Mouse (Mus musculus): ENCODE data around the gene Rbms2.
"Not testable (repeated sequence)": the region's sequence is repeated elsewhere in the genome, so short reads cannot be mapped to it uniquely, and the experiment has no call there.

The Rbms2 gene

GRCm38 (mm10) chr10:128193113-128193512, 13.0 kb upstream of the Rbms2 start:
- DNase-seq (ENCODE audit: low spot score) = no peak

GRCm38 (mm10) chr10:128192030-128192766, 12.1 kb upstream of the Rbms2 start:
- not testable (repeated sequence) for DNase-seq (ENCODE audit: low spot score)

GRCm38 (mm10) chr10:128191472-128191871, 11.4 kb upstream of the Rbms2 start:
- no peak for DNase-seq (ENCODE audit: low spot score)

- DNase-seq (ENCODE audit: low spot score) = peak; percentile 89
Observed at GRCm38 (mm10) chr10:128188242-128188877, 8.3 kb upstream of the Rbms2 start.

- no peak for DNase-seq (ENCODE audit: low spot score)
Observed at GRCm38 (mm10) chr10:128187181-128187605, 7.1 kb upstream of the Rbms2 start.

GRCm38 (mm10) chr10:128185959-128186358, 5.9 kb upstream of the Rbms2 start:
- peak; percentile 84 for DNase-seq (ENCODE audit: low spot score)

GRCm38 (mm10) chr10:128185277-128185940, 5.3 kb upstream of the Rbms2 start:
- DNase-seq (ENCODE audit: low spot score) = no peak

- no peak for DNase-seq (ENCODE audit: low spot score)
Observed at GRCm38 (mm10) chr10:128184296-128184695, 4.2 kb upstream of the Rbms2 start.

GRCm38 (mm10) chr10:128177316-128177715, 2.8 kb downstream of the Rbms2 start:
- no peak for DNase-seq (ENCODE audit: low spot score)

GRCm38 (mm10) chr10:128175996-128176755, 3.9 kb downstream of the Rbms2 start:
- peak; percentile 88 for DNase-seq (ENCODE audit: low spot score)

GRCm38 (mm10) chr10:128175302-128175701, 4.8 kb downstream of the Rbms2 start:
- DNase-seq (ENCODE audit: low spot score) = no peak

GRCm38 (mm10) chr10:128171348-128171747, 8.7 kb downstream of the Rbms2 start:
- not testable (repeated sequence) for DNase-seq (ENCODE audit: low spot score)

- no peak for DNase-seq (ENCODE audit: low spot score)
Observed at GRCm38 (mm10) chr10:128167091-128167490, 13.0 kb downstream of the Rbms2 start.

- DNase-seq (ENCODE audit: low spot score) = not testable (repeated sequence)
Observed at GRCm38 (mm10) chr10:128165726-128166125, 14.4 kb downstream of the Rbms2 start.

GRCm38 (mm10) chr10:128153978-128154377, 26.1 kb downstream of the Rbms2 start:
- DNase-seq (ENCODE audit: low spot score) = no peak

- DNase-seq (ENCODE audit: low spot score) = no peak
Observed at GRCm38 (mm10) chr10:128150941-128151340, 29.2 kb downstream of the Rbms2 start.

GRCm38 (mm10) chr10:128149592-128149991, 30.5 kb downstream of the Rbms2 start:
- peak; percentile 81 for DNase-seq (ENCODE audit: low spot score)

GRCm38 (mm10) chr10:128148789-128149365, 31.2 kb downstream of the Rbms2 start:
- DNase-seq (ENCODE audit: low spot score) = no peak

GRCm38 (mm10) chr10:128144961-128145360, 35.1 kb downstream of the Rbms2 start:
- no peak for DNase-seq (ENCODE audit: low spot score)

- DNase-seq (ENCODE audit: low spot score) = no peak
Observed at GRCm38 (mm10) chr10:128143659-128144058, 36.4 kb downstream of the Rbms2 start.

GRCm38 (mm10) chr10:128142165-128142564, 37.9 kb downstream of the Rbms2 start:
- DNase-seq (ENCODE audit: low spot score) = no peak

Measured in embryo, embryonic 10 days (tissue).